Mouse (Mus musculus) bone marrow, adult 2 months (tissue): Measurements from ENCODE around the gene Pik3c2a.
A peak's percentile ranks its signal among the peaks of the same experiment; 100 is the strongest.

Experiments
- CTCF ChIP-seq: fragments of 200-500 bp; IDR thresholded peaks from 2 replicates; pipeline ENCODE4 v1.5.1; 2011; ENCODE audit warnings: low read length, control low read depth; ENCODE audit not compliant: control insufficient read depth, insufficient read depth
- POLR2A ChIP-seq: fragments of 200-500 bp; IDR thresholded peaks from 2 replicates; pipeline ENCODE4 v1.6.1; 2011; ENCODE audit warnings: low read depth, mild to moderate bottlenecking, control low read depth, low read length, borderline replicate concordance; ENCODE audit not compliant: control insufficient read depth

- peak; percentile 91 for TF ChIP-seq POLR2A
- TF ChIP-seq CTCF: peak; percentile 2; the same call in 1 of the 2 replicates
These were observed 109.3 kb downstream of the Pik3c2a start, which contains the start of gene Rps13 for GRCm38 (mm10) chr7:116333713-116334668.
